Mouse (Mus musculus) adrenal gland, adult 2 months (tissue): ENCODE data around the gene Fam131a. TPM values are rescaled to one million over a fixed set of nuclear protein-coding genes. Genes with fewer than 3 reads are reported as not detected.
A peak's percentile ranks its signal among the peaks of the same experiment; 100 is the strongest.

Experiments
- DNase-seq: peaks from one replicate; pipeline ENCODE4 v3.0.0; 2021
- polyA plus RNA-seq: library from polyadenylated mRNA; depleted of rRNA; stranded (reverse); fragments of >200 nt; gene quantifications from 2 replicates; pipeline ENCODE4 v1.2.3, GENCODE M21; 2012; rRNA removed
- total RNA-seq, 2 experiments: library from RNA; stranded (reverse); gene quantifications; 2 replicates each; pipeline ENCODE4 v1.2.3; 2021

Gene Fam131a
- total and polyA plus RNA-seq, 3 experiments: 10.3 to 24.9 (median 13.3) TPM

- DNase-seq: no peak
These were observed 46.8 kb downstream of the Fam131a start for GRCm38 (mm10) chr16:20739845-20740244.

GRCm38 (mm10) chr16:20746641-20747040, 53.6 kb downstream of the Fam131a start:
- DNase-seq: peak; percentile 74

GRCm38 (mm10) chr16:20750518-20750917, 57.5 kb downstream of the Fam131a start:
- no peak for DNase-seq

Other genes with a start within 250 kb of the Fam131a start
- gene Eif2b5, start 194.4 kb upstream of the Fam131a start, total RNA-seq: 10 to 100 TPM; 50.2 to 67.1 TPM
- 18.4 and 20.7 TPM in 2 replicates for gene Eif2b5, start 194.4 kb upstream of the Fam131a start, polyA plus RNA-seq
- 10 to 100 TPM; 32.3 to 45.5 TPM for gene Dvl3, start 176.3 kb upstream of the Fam131a start, total RNA-seq
- gene Dvl3, start 176.3 kb upstream of the Fam131a start, polyA plus RNA-seq: 43.7 and 52.2 TPM in 2 replicates
- 100 to 1,000 TPM; 276 to 366 TPM for gene Ap2m1, start 157.8 kb upstream of the Fam131a start, total RNA-seq
- gene Ap2m1, start 157.8 kb upstream of the Fam131a start, polyA plus RNA-seq: 282 and 345 TPM in 2 replicates
- 100 to 1,000 TPM in 1 of 2 experiments, 10 to 100 TPM in 1; 84.6 to 106 TPM for gene Abcf3, start 144.7 kb upstream of the Fam131a start, total RNA-seq
- 27.6 and 27.7 TPM in 2 replicates for gene Abcf3, start 144.7 kb upstream of the Fam131a start, polyA plus RNA-seq
- 1 to 10 TPM; 1.3 to 1.4 TPM for gene Vwa5b2, start 103.8 kb upstream of the Fam131a start, total RNA-seq
- 3.7 and 5.9 TPM in 2 replicates for gene Vwa5b2, start 103.8 kb upstream of the Fam131a start, polyA plus RNA-seq
- gene Eef1akmt4, start 81.6 kb upstream of the Fam131a start, total RNA-seq: 1 to 10 TPM; 9.2 to 9.5 TPM
- gene Eef1akmt4, start 81.6 kb upstream of the Fam131a start, polyA plus RNA-seq: 9.2 and 10.4 TPM in 2 replicates
- gene Gm49333, start 81.6 kb upstream of the Fam131a start, total RNA-seq: not detected
- not detected in 2 replicates for gene Gm49333, start 81.6 kb upstream of the Fam131a start, polyA plus RNA-seq
- 10 to 100 TPM; 28.9 to 37.1 TPM for gene Alg3, start 81.5 kb upstream of the Fam131a start, total RNA-seq
- gene Alg3, start 81.5 kb upstream of the Fam131a start, polyA plus RNA-seq: 32.3 and 47.0 TPM in 2 replicates
- 10 to 100 TPM; 36.8 to 56.4 TPM for gene Camk2n2, start 72.0 kb upstream of the Fam131a start, total RNA-seq
- 33.3 and 42.3 TPM in 2 replicates for gene Camk2n2, start 72.0 kb upstream of the Fam131a start, polyA plus RNA-seq
- 10 to 100 TPM in 1 of 2 experiments, 1 to 10 TPM in 1; 9.3 to 18.8 TPM for gene Ece2, start 63.4 kb upstream of the Fam131a start, total RNA-seq
- 2.3 and 5.0 TPM in 2 replicates for gene Ece2, start 63.4 kb upstream of the Fam131a start, polyA plus RNA-seq
- 100 to 1,000 TPM; 215 to 285 TPM for gene Psmd2, start 41.6 kb upstream of the Fam131a start, total RNA-seq
- gene Psmd2, start 41.6 kb upstream of the Fam131a start, polyA plus RNA-seq: 38.1 and 43.8 TPM in 2 replicates
- gene Eif4g1, start 24.9 kb upstream of the Fam131a start, total RNA-seq: 100 to 1,000 TPM; 368 to 454 TPM
- 486 and 565 TPM in 2 replicates for gene Eif4g1, start 24.9 kb upstream of the Fam131a start, polyA plus RNA-seq
- gene Polr2h, start 24.4 kb downstream of the Fam131a start, total RNA-seq: 10 to 100 TPM; 31.2 to 45.2 TPM
- 9.3 and 9.5 TPM in 2 replicates for gene Polr2h, start 24.4 kb downstream of the Fam131a start, polyA plus RNA-seq
- gene Clcn2, start 24.5 kb downstream of the Fam131a start, total RNA-seq: 10 to 100 TPM; 24.5 to 60.5 TPM
- 198 and 282 TPM in 2 replicates for gene Clcn2, start 24.5 kb downstream of the Fam131a start, polyA plus RNA-seq
- 10 to 100 TPM in 1 of 2 experiments, 1 to 10 TPM in 1; 9.1 to 19.3 TPM for gene Chrd, start 39.9 kb downstream of the Fam131a start, total RNA-seq
- gene Chrd, start 39.9 kb downstream of the Fam131a start, polyA plus RNA-seq: 41.4 and 43.5 TPM in 2 replicates
- 1 to 10 TPM; 1.2 to 6.4 TPM for gene Thpo, start 41.3 kb downstream of the Fam131a start, total RNA-seq
- gene Thpo, start 41.3 kb downstream of the Fam131a start, polyA plus RNA-seq: 9.7 and 15.3 TPM in 2 replicates